Mouse (Mus musculus) gastrocnemius, postnatal 14 days (tissue): ENCODE measurements at regions not wholly inside any gene's neighbourhood (a gene's known extent, or its start where the extent isn't known, plus 50 kb on each side); places are given as distances from the start of the nearest gene placed in this dataset.
"Not testable (repeated sequence)": the region's sequence is repeated elsewhere in the genome, so short reads cannot be mapped to it uniquely, and the experiment has no call there.

Experiments used
- DNase-seq: peaks from one replicate; pipeline ENCODE4 v3.0.0; 2021; ENCODE audit warnings: mixed read lengths
- intact Hi-C: fragments of 180-260 bp; cut with DNase I; formaldehyde crosslinking; loops from one replicate; pipeline ENCODE4 v1.15.1; 2025; ENCODE audit warnings: low total_unique reads

- DNase-seq, intact Hi-C loops: not testable (repeated sequence)
Observed at GRCm38 (mm10) chr14:71554324-71554723, 937.3 kb downstream of the Gm9195 start.

GRCm38 (mm10) chr14:71543580-71543979, 943.9 kb upstream of the Fam160b2 start:
- DNase-seq: no peak
- intact Hi-C loops: no loop called here

GRCm38 (mm10) chr14:71532074-71532659, 932.5 kb upstream of the Fam160b2 start:
- intact Hi-C loops: no loop called here
- DNase-seq: no peak

- intact Hi-C loops: no loop called here
- no peak for DNase-seq
Observed at GRCm38 (mm10) chr14:71531298-71531697, 931.7 kb upstream of the Fam160b2 start.

- intact Hi-C loops: no loop called here
- DNase-seq: no peak
Observed at GRCm38 (mm10) chr14:71530421-71530820, 930.8 kb upstream of the Fam160b2 start.

- no peak for DNase-seq
- intact Hi-C loops: no loop called here
Observed at GRCm38 (mm10) chr14:71518541-71518940, 918.9 kb upstream of the Fam160b2 start.

- intact Hi-C loops: no loop called here
- DNase-seq: no peak
Observed at GRCm38 (mm10) chr14:71500851-71501250, 901.2 kb upstream of the Fam160b2 start.

GRCm38 (mm10) chr14:71491201-71491600, 891.6 kb upstream of the Fam160b2 start:
- intact Hi-C loops: no loop called here

GRCm38 (mm10) chr14:71486176-71486970, 886.7 kb upstream of the Fam160b2 start:
- intact Hi-C loops: no loop called here
- no peak for DNase-seq

More at GRCm38 (mm10) chr14:71491201-71491600, 891.6 kb upstream of the Fam160b2 start:
- DNase-seq: no peak

- no peak for DNase-seq
- intact Hi-C loops: no loop called here
Observed at GRCm38 (mm10) chr14:71475656-71476055, 876.0 kb upstream of the Fam160b2 start.

- intact Hi-C loops: no loop called here
- no peak for DNase-seq
Observed at GRCm38 (mm10) chr14:71473907-71474306, 874.3 kb upstream of the Fam160b2 start.

- intact Hi-C loops: no loop called here
Observed at GRCm38 (mm10) chr14:71432364-71432763, 832.7 kb upstream of the Fam160b2 start.

More at GRCm38 (mm10) chr14:71432364-71432763, 832.7 kb upstream of the Fam160b2 start:
- DNase-seq: no peak
